9 mouse cellular contexts compared by ENCODE assay signal in the genomic region with DNA sequence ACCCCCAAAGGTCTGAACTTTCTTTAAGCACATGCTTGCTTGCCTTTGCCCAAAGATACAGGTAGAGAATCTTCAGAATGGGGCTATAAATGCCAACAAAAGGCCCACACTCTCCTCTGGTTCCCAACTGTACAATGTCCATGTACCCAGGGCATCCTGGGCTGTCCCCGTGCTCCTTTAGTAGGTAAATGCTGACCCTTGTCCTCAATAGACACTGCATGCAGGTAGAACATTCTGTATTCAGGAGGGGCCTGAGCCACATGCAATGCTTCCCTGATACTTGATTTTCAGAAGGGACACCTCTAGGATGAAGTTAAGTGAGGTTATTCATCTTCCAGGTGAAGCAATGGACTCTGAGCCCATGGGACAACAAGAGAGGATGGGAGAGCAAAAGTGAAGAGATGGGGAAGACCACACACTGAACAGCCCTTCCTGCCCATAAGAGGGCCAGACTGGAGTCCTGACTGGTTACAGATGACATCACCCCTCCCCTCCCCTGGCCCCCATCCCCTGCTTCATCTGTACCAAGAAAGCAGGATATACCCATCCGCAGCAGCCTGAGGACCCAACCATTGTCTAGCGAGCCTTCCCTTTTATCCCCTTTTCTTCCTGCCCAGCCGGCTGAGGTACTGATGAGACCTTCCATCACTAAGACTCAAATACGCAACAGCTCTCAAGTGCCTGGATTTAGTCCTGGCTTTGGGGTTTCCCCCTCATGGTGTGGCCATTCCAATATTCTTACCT. TPM values are rescaled to one million over a fixed set of nuclear protein-coding genes. Genes with fewer than 3 reads are reported as not detected.
DNase-seq lines count a peak whose midpoint lies in the region; ATAC-seq lines count a peak whose summit lies in the region.
"Had no signal": no experiment of that assay in that cellular context is flagged by ENCODE, and none has a peak within 500 bp of the region (broad histone marks: within the 10 kb centered on the region; RNA-seq: fewer than 3 reads in every experiment).

No protein-coding gene starts in this region.

- no peak overlapping the region for H3K27ac ChIP-seq in heart, embryonic 15.5 days
- H3K27ac ChIP-seq in embryonic facial prominence, embryonic 12.5 days: no peak overlapping the region
- H3K27ac ChIP-seq in hindbrain, embryonic 16.5 days (ENCODE audit: low read depth, low read length): peak overlapping the region; percentile 5; the same call in 1 of the 2 replicates
- no peak overlapping the region for H3K27ac ChIP-seq in midbrain, embryonic 12.5 days (replicated peaks)

- H3K27me3 ChIP-seq in heart, embryonic 15.5 days: peaks cover 33% of the 10 kb centered on the region
- peaks cover 19% of the 10 kb centered on the region for H3K27me3 ChIP-seq in embryonic facial prominence, embryonic 12.5 days
- H3K27me3 ChIP-seq in hindbrain, embryonic 16.5 days (replicated peaks; ENCODE audit: control insufficient read depth, insufficient read depth, low read length): peaks cover 11% of the 10 kb centered on the region
- H3K27me3 ChIP-seq in midbrain, embryonic 12.5 days: peaks cover 56% of the 10 kb centered on the region

- peak overlapping the region; percentile 81 for H3K4me2 ChIP-seq in heart, embryonic 15.5 days
- peak overlapping the region; percentile 81 for H3K4me2 ChIP-seq in embryonic facial prominence, embryonic 12.5 days (replicated peaks)
- H3K4me2 ChIP-seq in hindbrain, embryonic 16.5 days (ENCODE audit: low read length): peak overlapping the region; percentile 82
- peak overlapping the region; percentile 50 for H3K4me2 ChIP-seq in midbrain, embryonic 12.5 days (replicated peaks)

- no peaks in the 10 kb centered on the region for H3K36me3 ChIP-seq in heart, embryonic 15.5 days
- H3K36me3 ChIP-seq in embryonic facial prominence, embryonic 12.5 days: no peaks in the 10 kb centered on the region
- no peaks in the 10 kb centered on the region for H3K36me3 ChIP-seq in hindbrain, embryonic 16.5 days (ENCODE audit: control insufficient read depth, insufficient read depth, low read length)
- no peaks in the 10 kb centered on the region for H3K36me3 ChIP-seq in midbrain, embryonic 12.5 days

- H3K9ac ChIP-seq in heart, embryonic 15.5 days: peak overlapping the region; percentile 41; the same call in 1 of the 2 replicates
- H3K9ac ChIP-seq in embryonic facial prominence, embryonic 12.5 days: 0 out of 2 replicates have a peak overlapping the region, but pooled peaks have one; percentile 47
- H3K9ac ChIP-seq in hindbrain, embryonic 16.5 days (ENCODE audit: low read depth, low read length): peak overlapping the region; percentile 64
- peak overlapping the region; percentile 41; the same call in 1 of the 2 replicates for H3K9ac ChIP-seq in midbrain, embryonic 12.5 days (replicated peaks)

- no peaks in the 10 kb centered on the region for H3K9me3 ChIP-seq in heart, embryonic 15.5 days (replicated peaks)
- no peaks in the 10 kb centered on the region for H3K9me3 ChIP-seq in embryonic facial prominence, embryonic 12.5 days
- no peaks in the 10 kb centered on the region for H3K9me3 ChIP-seq in hindbrain, embryonic 16.5 days (ENCODE audit: control insufficient read depth, low read length)
- no peaks in the 10 kb centered on the region for H3K9me3 ChIP-seq in midbrain, embryonic 12.5 days

- WGBS in heart, embryonic 15.5 days: 39% methylated on average over 5 of the region's 5 CpGs
- WGBS in embryonic facial prominence, embryonic 12.5 days: 39% methylated on average over 5 of the region's 5 CpGs
- 37% methylated on average over 5 of the region's 5 CpGs for WGBS in hindbrain, embryonic 16.5 days
- WGBS in midbrain, embryonic 12.5 days: 33% methylated on average over 5 of the region's 5 CpGs

- ATAC-seq in heart, embryonic 15.5 days (replicated peaks; ENCODE audit: insufficient number of reproducible peaks, insufficient read depth, low FRiP score, low read depth): no peak
- ATAC-seq in embryonic facial prominence, embryonic 12.5 days (ENCODE audit: insufficient number of reproducible peaks, insufficient read depth, low FRiP score, low TSS enrichment): no peak
- ATAC-seq in hindbrain, embryonic 16.5 days: no peak
- no peak for ATAC-seq in midbrain, embryonic 12.5 days (ENCODE audit: low FRiP score, low read depth)

- no peak for DNase-seq in heart, adult 8-10 months (ENCODE audit: low spot score)
- no peak for DNase-seq in ovary, postnatal 10 days (ENCODE audit: low spot score)
- no peak for DNase-seq in thymus, postnatal 0 days (ENCODE audit: low spot score)
- no peak for DNase-seq in MN1 (ENCODE audit: low spot score)

- peaks cover 53% of the 10 kb centered on the region for H3K4me1 ChIP-seq in heart, embryonic 15.5 days (replicated peaks)
- H3K4me1 ChIP-seq in embryonic facial prominence, embryonic 12.5 days: peaks cover 17% of the 10 kb centered on the region
- H3K4me1 ChIP-seq in hindbrain, embryonic 16.5 days (ENCODE audit: control insufficient read depth, insufficient read depth, low read depth, low read length): peaks cover 29% of the 10 kb centered on the region
- H3K4me1 ChIP-seq in midbrain, embryonic 12.5 days: peaks cover 19% of the 10 kb centered on the region

- peak overlapping the region; percentile 47 for H3K4me3 ChIP-seq in heart, embryonic 15.5 days
- H3K4me3 ChIP-seq in embryonic facial prominence, embryonic 12.5 days: peak overlapping the region; percentile 38
- peak overlapping the region; percentile 48 for H3K4me3 ChIP-seq in hindbrain, embryonic 16.5 days (ENCODE audit: low read length)
- peak overlapping the region; percentile 31; the same call in 1 of the 2 replicates for H3K4me3 ChIP-seq in midbrain, embryonic 12.5 days

RNA-seq across cellular contexts. Expression of a gene that starts 1.0 kb away (rescaled TPM):
- polyA plus RNA-seq in heart, embryonic 15.5 days (2015; fragmentation: Nextera tagmentation; extraction: Ambion mirVana): 5.9 and 7.8 TPM in 2 replicates
- total RNA-seq in heart, adult 8-10 months (2022): 1 to 10 TPM; 5.6 to 9.8 (median 8.1) TPM
- 9.2 and 9.5 TPM in 2 replicates for polyA plus RNA-seq in embryonic facial prominence, embryonic 12.5 days (2016; fragmentation: Nextera tagmentation; extraction: Ambion mirVana)
- 38.0 and 39.0 TPM in 2 replicates for polyA plus RNA-seq in hindbrain, embryonic 16.5 days (2015; fragmentation: Nextera tagmentation; extraction: Ambion mirVana)
- 13.9 and 14.6 TPM in 2 replicates for polyA plus RNA-seq in midbrain, embryonic 12.5 days (2016; fragmentation: Nextera tagmentation; extraction: Ambion mirVana)
- 8.6 and 9.0 TPM in 2 replicates for polyA plus RNA-seq in thymus, postnatal 0 days (2015; fragmentation: Nextera tagmentation; extraction: Ambion mirVana)

RNA-seq across cellular contexts. Expression of a gene that starts 12.2 kb away (rescaled TPM):
- 1.7 and 2.0 TPM in 2 replicates for polyA plus RNA-seq in heart, embryonic 15.5 days (2015; fragmentation: Nextera tagmentation; extraction: Ambion mirVana)
- 1 to 10 TPM in 1 of 4 experiments, under 1 TPM in 3; 0.66 to 1.1 (median 0.81) TPM for total RNA-seq in heart, adult 8-10 months (2022)
- polyA plus RNA-seq in embryonic facial prominence, embryonic 12.5 days (2016; fragmentation: Nextera tagmentation; extraction: Ambion mirVana): 0.69 and 1.0 TPM in 2 replicates
- polyA plus RNA-seq in hindbrain, embryonic 16.5 days (2015; fragmentation: Nextera tagmentation; extraction: Ambion mirVana): 0.89 and 1.3 TPM in 2 replicates
- 0.38 and 0.63 TPM in 2 replicates for polyA plus RNA-seq in midbrain, embryonic 12.5 days (2016; fragmentation: Nextera tagmentation; extraction: Ambion mirVana)
- polyA plus RNA-seq in thymus, postnatal 0 days (2015; fragmentation: Nextera tagmentation; extraction: Ambion mirVana): 0.05 and 0.21 TPM in 2 replicates

RNA-seq across cellular contexts. Expression of a gene that starts 12.6 kb away (rescaled TPM):
- 88.9 and 108 TPM in 2 replicates for polyA plus RNA-seq in heart, embryonic 15.5 days (2015; fragmentation: Nextera tagmentation; extraction: Ambion mirVana)
- total RNA-seq in heart, adult 8-10 months (2022): 10 to 100 TPM; 34.9 to 45.7 (median 40.8) TPM
- 103 and 106 TPM in 2 replicates for polyA plus RNA-seq in embryonic facial prominence, embryonic 12.5 days (2016; fragmentation: Nextera tagmentation; extraction: Ambion mirVana)
- 93.9 and 100 TPM in 2 replicates for polyA plus RNA-seq in hindbrain, embryonic 16.5 days (2015; fragmentation: Nextera tagmentation; extraction: Ambion mirVana)
- 87.1 and 97.3 TPM in 2 replicates for polyA plus RNA-seq in midbrain, embryonic 12.5 days (2016; fragmentation: Nextera tagmentation; extraction: Ambion mirVana)
- polyA plus RNA-seq in thymus, postnatal 0 days (2015; fragmentation: Nextera tagmentation; extraction: Ambion mirVana): 61.6 and 63.9 TPM in 2 replicates

RNA-seq across cellular contexts. Expression of a gene that starts 16.7 kb away (rescaled TPM):
- 0.13 TPM in 1 of 2 replicates, not detected in the other for polyA plus RNA-seq in heart, embryonic 15.5 days (2015; fragmentation: Nextera tagmentation; extraction: Ambion mirVana)
- not detected for total RNA-seq in heart, adult 8-10 months (2022)
- polyA plus RNA-seq in embryonic facial prominence, embryonic 12.5 days (2016; fragmentation: Nextera tagmentation; extraction: Ambion mirVana): 0.25 TPM in 1 of 2 replicates, not detected in the other
- polyA plus RNA-seq in hindbrain, embryonic 16.5 days (2015; fragmentation: Nextera tagmentation; extraction: Ambion mirVana): not detected in 2 replicates
- not detected in 2 replicates for polyA plus RNA-seq in midbrain, embryonic 12.5 days (2016; fragmentation: Nextera tagmentation; extraction: Ambion mirVana)
- polyA plus RNA-seq in thymus, postnatal 0 days (2015; fragmentation: Nextera tagmentation; extraction: Ambion mirVana): 0.23 and 0.42 TPM in 2 replicates
- total RNA-seq: left cerebral cortex, postnatal 36 days had no signal

RNA-seq across cellular contexts. Expression of a gene that starts 29.2 kb away (rescaled TPM):
- polyA plus RNA-seq in heart, embryonic 15.5 days (2015; fragmentation: Nextera tagmentation; extraction: Ambion mirVana): 131 TPM in 2 replicates
- 10 to 100 TPM; 78.5 to 86.8 (median 80.6) TPM for total RNA-seq in heart, adult 8-10 months (2022)
- 214 TPM in 2 replicates for polyA plus RNA-seq in embryonic facial prominence, embryonic 12.5 days (2016; fragmentation: Nextera tagmentation; extraction: Ambion mirVana)
- 251 and 267 TPM in 2 replicates for polyA plus RNA-seq in hindbrain, embryonic 16.5 days (2015; fragmentation: Nextera tagmentation; extraction: Ambion mirVana)
- 207 and 220 TPM in 2 replicates for polyA plus RNA-seq in midbrain, embryonic 12.5 days (2016; fragmentation: Nextera tagmentation; extraction: Ambion mirVana)
- 283 and 286 TPM in 2 replicates for polyA plus RNA-seq in thymus, postnatal 0 days (2015; fragmentation: Nextera tagmentation; extraction: Ambion mirVana)
